Mouse (Mus musculus) gastrocnemius, postnatal 10 days (tissue): Measurements from ENCODE around the gene Tmem132d. TPM values are rescaled to one million over a fixed set of nuclear protein-coding genes. Genes with fewer than 3 reads are reported as not detected.

ENCODE experiments used
- DNase-seq: peaks from one replicate; pipeline ENCODE4 v3.0.0; 2021; ENCODE audit warnings: mixed read lengths
- total RNA-seq, 2 experiments: library from RNA; stranded (reverse); gene quantifications; 2 replicates each; pipeline ENCODE4 v1.2.3; 2021

Tmem132d gene
- total RNA-seq, 2 experiments from 2014 or later, result 0.11 TPM; not detected in 1

- DNase-seq, result no peak
Measured at GRCm38 (mm10) chr5:128405071-128405470, 27.8 kb downstream of the Tmem132d start.

GRCm38 (mm10) chr5:128404223-128404622, 28.7 kb downstream of the Tmem132d start:
- DNase-seq, result no peak

GRCm38 (mm10) chr5:128392372-128392771, 40.5 kb downstream of the Tmem132d start:
- DNase-seq, result no peak

GRCm38 (mm10) chr5:128389665-128390064, 43.2 kb downstream of the Tmem132d start:
- no peak for DNase-seq

DNA sequence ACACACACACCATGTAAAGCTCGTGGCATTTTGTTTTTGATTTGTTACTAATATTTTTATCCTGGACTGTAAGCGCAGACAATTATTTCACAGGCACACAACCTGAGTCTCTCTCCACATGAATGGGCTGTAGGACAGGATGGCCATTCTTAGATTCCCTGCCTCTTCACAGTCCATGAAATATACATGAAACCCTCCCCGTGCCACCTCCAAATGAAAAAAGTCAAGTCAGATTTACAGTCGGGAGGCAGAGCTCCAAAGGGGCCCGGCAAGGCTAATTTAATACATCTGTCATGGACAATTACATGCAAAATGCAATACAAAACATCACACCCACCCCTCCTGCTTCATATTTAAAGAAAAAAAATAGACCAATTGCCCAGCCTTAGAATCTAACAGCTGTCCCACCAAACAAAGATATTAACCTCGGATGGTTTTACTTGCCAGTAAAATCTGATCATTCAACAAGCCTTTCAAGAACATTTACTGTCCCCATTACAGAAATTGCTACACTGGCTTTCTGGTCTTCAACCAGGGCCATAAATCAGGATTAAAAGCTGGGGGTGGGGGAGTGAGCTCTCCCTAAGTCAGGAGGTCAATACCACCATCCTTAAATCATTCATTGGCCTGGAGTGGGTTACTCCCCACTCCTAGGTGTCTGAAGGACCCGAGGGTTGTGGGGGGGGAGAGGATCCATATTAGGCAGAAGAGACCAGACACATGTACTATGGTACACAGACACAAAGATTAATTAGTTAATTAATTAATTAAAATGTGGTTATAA, 44.3 kb downstream of the Tmem132d start:
- no peak for DNase-seq

DNA sequence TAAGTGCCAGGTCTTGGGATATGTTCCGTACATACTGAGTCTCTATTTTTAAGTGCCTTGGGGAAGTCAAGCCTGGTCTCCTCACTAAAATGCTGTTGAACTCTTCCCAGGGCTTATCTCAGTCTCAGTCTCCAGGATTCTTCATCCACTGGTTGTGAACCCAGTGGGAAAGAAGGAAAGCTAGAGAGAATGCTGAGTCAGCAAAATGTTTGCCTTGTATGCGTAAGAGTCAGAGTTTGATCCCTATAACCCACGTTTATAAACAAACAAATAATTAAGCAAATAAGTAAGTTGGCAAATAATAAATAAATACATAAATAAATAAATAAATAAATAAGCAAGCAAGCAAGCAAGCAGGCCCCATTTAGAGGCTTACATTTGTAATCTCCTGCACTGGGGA, 63.1 kb downstream of the Tmem132d start:
- no peak for DNase-seq

DNA sequence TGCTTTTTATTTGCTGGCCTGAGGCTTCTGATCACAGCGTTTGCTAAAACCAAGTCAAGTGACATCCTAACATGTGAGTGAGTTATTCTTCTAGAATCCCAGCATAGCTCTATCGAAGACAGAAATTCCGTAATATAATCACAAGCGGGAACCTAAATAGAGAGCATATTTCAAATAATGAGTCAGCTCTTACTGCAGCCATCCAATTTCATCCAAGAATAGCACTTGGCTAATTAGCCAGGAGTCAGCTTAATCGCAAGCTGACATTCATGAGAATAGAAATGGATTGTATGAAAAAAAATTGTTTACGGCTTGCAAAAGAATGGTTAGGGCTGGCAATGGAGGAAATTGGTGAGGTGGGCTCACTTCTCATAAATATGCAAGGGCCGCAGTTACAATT, 63.8 kb downstream of the Tmem132d start:
- no peak for DNase-seq

DNA sequence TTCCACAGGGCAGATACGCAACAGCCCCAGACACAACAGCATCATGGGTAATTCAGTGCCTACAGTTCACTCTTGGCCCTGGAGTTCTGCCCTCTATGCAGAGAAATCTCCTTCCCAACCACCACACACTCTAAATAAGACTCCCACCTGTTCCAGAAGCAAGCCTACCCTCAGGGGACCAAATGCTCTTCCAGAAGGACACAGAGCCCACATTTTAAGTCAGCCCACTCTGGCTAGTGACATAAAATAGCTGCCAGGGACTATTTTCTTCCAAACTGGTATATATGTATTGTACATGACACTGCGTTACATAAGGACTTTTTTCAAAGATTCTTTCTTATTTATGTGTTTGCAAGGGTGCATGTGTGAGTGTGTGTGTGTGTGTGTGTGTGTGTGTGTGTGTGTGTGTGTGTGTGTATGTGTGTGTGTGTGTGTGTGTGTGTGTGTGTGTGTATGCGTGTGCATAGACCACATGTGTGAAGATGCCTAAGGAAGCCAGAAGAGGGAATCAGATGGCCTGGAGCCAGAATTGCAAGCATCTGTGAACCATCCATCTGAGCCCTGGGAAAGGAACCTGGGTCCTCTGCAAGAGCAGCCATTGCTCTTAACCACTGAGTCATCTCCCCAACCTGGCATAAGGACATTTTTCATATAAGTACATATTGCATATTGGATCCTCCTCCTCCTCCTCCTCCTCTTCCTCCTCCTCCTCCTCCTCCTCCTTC, 67.5 kb downstream of the Tmem132d start:
- no peak for DNase-seq

DNA sequence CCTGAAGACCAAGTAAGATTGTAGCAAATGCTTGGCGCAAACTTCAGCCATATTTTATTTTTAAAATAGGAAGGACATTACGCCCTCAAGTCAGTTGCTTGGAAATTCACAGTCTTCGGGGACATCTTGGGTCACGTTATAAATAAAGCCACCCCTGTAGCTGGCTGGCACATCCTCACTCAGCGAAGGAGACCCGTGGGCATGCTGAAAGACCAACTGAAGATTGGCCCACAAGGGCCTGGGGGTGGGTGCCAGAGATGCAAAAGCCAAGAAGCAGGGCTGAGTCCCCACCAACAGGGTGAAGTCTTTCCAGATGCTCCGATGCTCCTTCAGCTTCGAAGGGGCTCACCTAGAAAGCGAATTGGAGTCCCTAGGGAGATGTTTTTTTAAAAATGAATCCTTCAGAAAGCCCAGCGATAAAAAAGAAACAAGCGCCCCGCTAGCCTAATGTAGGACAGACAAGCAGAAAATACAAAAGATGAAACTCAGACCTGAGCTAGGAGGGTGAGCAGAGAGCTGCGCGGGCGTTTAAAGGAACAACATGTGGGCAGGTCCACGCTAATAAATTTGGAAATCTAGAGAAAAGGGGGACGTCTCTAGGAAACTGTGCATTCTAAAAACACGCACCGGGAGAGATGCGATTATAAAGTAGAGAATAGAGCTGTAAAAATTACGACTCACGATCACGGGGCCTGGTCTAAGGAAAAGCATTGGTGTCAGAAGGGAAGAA, 71.8 kb downstream of the Tmem132d start:
- no peak for DNase-seq

- no peak for DNase-seq
Measured at GRCm38 (mm10) chr5:128348835-128349234, 84.0 kb downstream of the Tmem132d start.

- no peak for DNase-seq
Measured at GRCm38 (mm10) chr5:128336841-128337240, 96.0 kb downstream of the Tmem132d start.

- no peak for DNase-seq
Measured at GRCm38 (mm10) chr5:128332766-128333165, 100.1 kb downstream of the Tmem132d start.

GRCm38 (mm10) chr5:128330351-128330750, 102.5 kb downstream of the Tmem132d start:
- no peak for DNase-seq

GRCm38 (mm10) chr5:128302387-128302786, 130.5 kb downstream of the Tmem132d start:
- DNase-seq, result no peak

DNA sequence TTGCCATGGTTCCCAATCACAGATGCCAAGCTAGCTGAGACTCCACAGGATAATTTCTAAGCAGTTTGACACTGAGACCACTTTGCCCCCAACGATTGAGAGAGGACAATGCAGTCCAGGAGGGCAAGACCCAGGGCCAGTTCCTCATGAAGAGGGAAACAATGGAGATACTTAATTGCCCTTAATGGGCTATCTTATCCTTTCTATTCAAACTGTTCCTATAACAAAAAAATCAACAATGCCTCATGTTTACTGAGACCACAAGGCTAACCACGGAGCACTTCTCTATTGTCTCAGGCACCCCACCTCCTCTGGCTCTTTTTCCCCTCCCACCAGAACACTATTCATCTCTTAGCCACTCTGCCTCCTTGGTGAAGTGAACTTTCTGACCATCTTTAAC, 141.7 kb downstream of the Tmem132d start:
- DNase-seq, result no peak

- no peak for DNase-seq
Measured at GRCm38 (mm10) chr5:128273255-128273654, 159.6 kb downstream of the Tmem132d start.

GRCm38 (mm10) chr5:128267366-128267765, 165.5 kb downstream of the Tmem132d start:
- no peak for DNase-seq

- no peak for DNase-seq
Measured at GRCm38 (mm10) chr5:128244219-128244618, 188.7 kb downstream of the Tmem132d start.

GRCm38 (mm10) chr5:128236638-128237335, 196.1 kb downstream of the Tmem132d start:
- no peak for DNase-seq

GRCm38 (mm10) chr5:128235611-128236010, 197.3 kb downstream of the Tmem132d start:
- no peak for DNase-seq

DNA sequence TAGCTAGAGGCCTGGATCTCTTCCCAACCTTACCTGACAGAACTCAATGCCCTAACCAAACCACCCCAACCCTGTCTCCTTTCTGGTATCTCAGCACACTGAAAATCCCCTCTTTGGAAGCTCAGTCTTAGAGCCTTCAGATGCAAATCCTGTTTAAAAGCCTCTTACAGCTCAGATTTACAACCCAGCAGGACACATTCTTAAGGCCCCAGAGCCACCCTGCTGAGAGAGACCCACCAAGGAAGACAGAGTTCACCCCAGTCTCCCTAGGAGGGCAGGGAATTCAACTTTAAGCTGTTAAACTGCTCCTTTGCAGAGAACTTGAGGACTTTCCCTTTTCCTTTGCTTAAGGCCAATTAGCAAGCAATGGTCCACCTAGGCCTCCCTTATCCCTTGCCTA, 199.8 kb downstream of the Tmem132d start:
- DNase-seq, result no peak

GRCm38 (mm10) chr5:128218281-128218680, 214.6 kb downstream of the Tmem132d start:
- no peak for DNase-seq
